Mouse (Mus musculus) spleen, adult 2 months (tissue): ENCODE data around the gene P4ha3. TPM values are rescaled to one million over a fixed set of nuclear protein-coding genes. Genes with fewer than 3 reads are reported as not detected.
A peak's percentile ranks its signal among the peaks of the same experiment; 100 is the strongest.
"Not testable (repeated sequence)": the region's sequence is repeated elsewhere in the genome, so short reads cannot be mapped to it uniquely, and the experiment has no call there.

Source experiments
- DNase-seq, 2 experiments: peaks; one replicate each; pipeline versions ENCODE4 v3.0.0 to v3.0.0-alpha.2; 2012 to 2021; ENCODE audit warnings: low spot score in 2 of 2, low read depth in 1 of 2
- H3K27ac ChIP-seq: fragments of 200-500 bp; 2 replicates; pipeline ENCODE4 v1.5.1; 2012; ENCODE audit warnings: low read length, inconsistent platforms; ENCODE audit not compliant: insufficient read depth
- H3K27me3 ChIP-seq: fragments of 200-500 bp; 2 replicates; pipeline ENCODE4 v1.6.1; 2012; ENCODE audit warnings: mild to moderate bottlenecking, moderate library complexity, low read length, inconsistent platforms; ENCODE audit not compliant: control insufficient read depth, insufficient read depth
- H3K36me3 ChIP-seq: fragments of 200-500 bp; 2 replicates; pipeline ENCODE4 v1.6.1; 2012; ENCODE audit warnings: mild to moderate bottlenecking, low read length, inconsistent platforms; ENCODE audit not compliant: control insufficient read depth, insufficient read depth
- H3K4me1 ChIP-seq: fragments of 200-500 bp; 2 replicates; pipeline ENCODE4 v1.6.1; 2011; ENCODE audit warnings: inconsistent platforms; ENCODE audit not compliant: control insufficient read depth, insufficient read depth, insufficient read length
- H3K4me3 ChIP-seq: fragments of 200-500 bp; 2 replicates; pipeline ENCODE4 v1.5.1; 2011; ENCODE audit warnings: mild to moderate bottlenecking, inconsistent platforms; ENCODE audit not compliant: insufficient read depth, insufficient read length; ENCODE audit errors: extremely low read depth
- CTCF ChIP-seq: fragments of 200-500 bp; IDR thresholded peaks from 2 replicates; pipeline ENCODE4 v1.5.1; 2011; ENCODE audit warnings: mild to moderate bottlenecking, inconsistent platforms; ENCODE audit not compliant: insufficient read depth, insufficient read length, insufficient replicate concordance; ENCODE audit errors: extremely low read depth
- POLR2A ChIP-seq: fragments of 200-500 bp; IDR thresholded peaks from 2 replicates; pipeline ENCODE4 v1.6.1; 2011; ENCODE audit warnings: low read depth, low read length, inconsistent platforms
- WGBS: fragments of 180-500 bp; shearing (Covaris S2); methylation state at CpG from one replicate; pipeline ENCODE4 v1.1.7; 2018; 5-methylcytosine and 5-hydroxymethylcytosine counted together
- polyA plus RNA-seq: library from polyadenylated mRNA; depleted of rRNA; stranded (reverse); fragments of >200 nt; gene quantifications from 2 replicates; pipeline ENCODE4 v1.2.3, GENCODE M21; 2012

The P4ha3 gene
- polyA plus RNA-seq, 1 experiment: 0.55 TPM

GRCm38 (mm10) chr7:100262350-100262749 lies 23.0 kb upstream of the P4ha3 start:
- Histone ChIP-seq H3K4me1 (no peaks in the 10 kb centered on the region), H3K27ac (no peak overlapping the region), H3K36me3 (peaks cover 10% of the 10 kb centered on the region), H3K27me3 (no peaks in the 10 kb centered on the region), H3K4me3 (no peak overlapping the region)
- 91% methylated on average over 3 of the region's 3 CpGs for WGBS
- DNase-seq: no peak
- no peak for TF ChIP-seq CTCF
- TF ChIP-seq POLR2A: no peak

DNA sequence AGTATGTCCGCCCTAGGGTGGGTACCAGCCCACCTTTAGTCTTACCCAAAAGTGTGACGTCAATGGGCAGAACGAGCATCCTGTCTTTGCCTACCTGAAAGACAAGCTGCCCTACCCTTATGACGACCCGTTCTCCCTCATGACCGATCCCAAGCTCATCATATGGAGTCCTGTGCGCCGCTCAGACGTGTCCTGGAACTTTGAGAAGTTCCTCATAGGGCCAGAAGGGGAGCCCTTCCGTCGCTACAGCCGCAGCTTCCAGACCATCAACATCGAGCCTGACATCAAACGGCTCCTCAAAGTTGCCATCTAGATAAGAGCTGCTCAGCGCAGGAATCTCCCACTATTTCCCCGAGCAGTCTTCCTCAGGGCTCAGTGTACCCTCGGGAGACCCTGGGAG lies 20.4 kb upstream of the P4ha3 start:
- H3K36me3 ChIP-seq: peaks cover 11% of the 10 kb centered on the region
- 92% methylated on average over 17 of the region's 17 CpGs for WGBS
- not testable (repeated sequence) for H3K27ac ChIP-seq, H3K4me1 ChIP-seq, DNase-seq, H3K27me3 ChIP-seq, H3K4me3 ChIP-seq

- peaks cover 4% of the 10 kb centered on the region; the same call in 1 of the 2 replicates for H3K36me3 ChIP-seq
- DNase-seq: no peak
- WGBS: 94% methylated on average over 8 of the region's 8 CpGs
These were observed 13.0 kb upstream of the P4ha3 start for GRCm38 (mm10) chr7:100272369-100272768.

GRCm38 (mm10) chr7:100274507-100274906 lies 10.8 kb upstream of the P4ha3 start:
- peaks cover 4% of the 10 kb centered on the region; the same call in 1 of the 2 replicates for H3K36me3 ChIP-seq
- TF ChIP-seq CTCF (no peak), POLR2A (no peak)
- H3K27me3 ChIP-seq: no peaks in the 10 kb centered on the region
- 81% methylated on average over 6 of the region's 6 CpGs for WGBS
- no peak overlapping the region for H3K4me3 ChIP-seq
- H3K27ac ChIP-seq: no peak overlapping the region
- DNase-seq: no peak
- H3K4me1 ChIP-seq: no peaks in the 10 kb centered on the region

More at GRCm38 (mm10) chr7:100272369-100272768, 13.0 kb upstream of the P4ha3 start:
- Histone ChIP-seq H3K4me1 (no peaks in the 10 kb centered on the region), H3K4me3 (no peak overlapping the region), H3K27ac (no peak overlapping the region), H3K27me3 (no peaks in the 10 kb centered on the region)
- no peak for TF ChIP-seq CTCF
- no peak for TF ChIP-seq POLR2A

DNA sequence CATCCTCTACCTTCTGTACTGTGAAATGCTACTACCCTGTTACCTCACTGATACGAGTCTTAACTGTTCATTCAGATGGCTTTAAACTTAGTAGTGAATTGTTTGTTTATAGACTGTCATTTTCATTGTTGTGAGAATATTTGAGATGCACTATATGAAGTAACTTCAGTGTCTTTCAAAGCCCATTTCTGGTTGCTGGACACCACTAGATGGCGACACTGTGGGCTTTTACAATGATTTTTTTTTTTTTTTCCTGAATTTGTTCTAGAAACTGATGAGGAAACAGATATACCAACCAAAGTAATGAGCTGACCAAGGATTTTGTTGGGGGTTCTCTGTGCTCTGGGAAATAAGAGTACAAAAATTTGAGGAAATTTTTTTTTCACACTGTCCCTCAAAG lies 8.9 kb upstream of the P4ha3 start:
- Histone ChIP-seq H3K27ac (no peak overlapping the region), H3K36me3 (peaks cover 3% of the 10 kb centered on the region; the same call in 1 of the 2 replicates), H3K4me3 (no peak overlapping the region), H3K4me1 (no peaks in the 10 kb centered on the region), H3K27me3 (no peaks in the 10 kb centered on the region)
- peak in 1 of 2 experiments; percentile 4 for DNase-seq
- no peak for TF ChIP-seq CTCF
- no peak for TF ChIP-seq POLR2A
- 63% methylated on average over 2 of the region's 2 CpGs for WGBS

- no peak overlapping the region for H3K27ac ChIP-seq
- TF ChIP-seq POLR2A: no peak
- TF ChIP-seq CTCF: peak; percentile 13; the same call in 1 of the 2 replicates
- 0% methylated on average over 1 of the region's 1 CpGs for WGBS
- DNase-seq: peak; percentile 4 to 17
- no peak overlapping the region for H3K4me3 ChIP-seq
- H3K27me3 ChIP-seq: no peaks in the 10 kb centered on the region
- H3K36me3 ChIP-seq: no peaks in the 10 kb centered on the region
- no peaks in the 10 kb centered on the region for H3K4me1 ChIP-seq
These were observed 5.5 kb upstream of the P4ha3 start for GRCm38 (mm10) chr7:100279803-100280202.

GRCm38 (mm10) chr7:100281596-100281995 lies 3.7 kb upstream of the P4ha3 start:
- TF ChIP-seq CTCF (no peak), POLR2A (no peak)
- Histone ChIP-seq H3K4me3 (no peak overlapping the region), H3K4me1 (peaks cover 5% of the 10 kb centered on the region), H3K27ac (no peak overlapping the region), H3K27me3 (peaks cover 7% of the 10 kb centered on the region), H3K36me3 (no peaks in the 10 kb centered on the region)
- no peak for DNase-seq
- 54% methylated on average over 3 of the region's 3 CpGs for WGBS
